Mouse (Mus musculus) layer of hippocampus, postnatal 36 days (tissue): ENCODE measurements at regions not wholly inside any gene's neighbourhood (a gene's known extent, or its start where the extent isn't known, plus 50 kb on each side); places are given as distances from the start of the nearest gene placed in this dataset.
A peak's percentile ranks its signal among the peaks of the same experiment; 100 is the strongest.

ENCODE experiments used
- DNase-seq, 2 experiments: peaks; one replicate each; pipeline ENCODE4 v3.0.0; 2022
- microRNA-seq, 2 experiments: library from miRNA; unstranded; fragments of <30 nt; microRNA quantifications; one replicate each; pipeline ENCODE4 v1.2.0; 2021

DNA sequence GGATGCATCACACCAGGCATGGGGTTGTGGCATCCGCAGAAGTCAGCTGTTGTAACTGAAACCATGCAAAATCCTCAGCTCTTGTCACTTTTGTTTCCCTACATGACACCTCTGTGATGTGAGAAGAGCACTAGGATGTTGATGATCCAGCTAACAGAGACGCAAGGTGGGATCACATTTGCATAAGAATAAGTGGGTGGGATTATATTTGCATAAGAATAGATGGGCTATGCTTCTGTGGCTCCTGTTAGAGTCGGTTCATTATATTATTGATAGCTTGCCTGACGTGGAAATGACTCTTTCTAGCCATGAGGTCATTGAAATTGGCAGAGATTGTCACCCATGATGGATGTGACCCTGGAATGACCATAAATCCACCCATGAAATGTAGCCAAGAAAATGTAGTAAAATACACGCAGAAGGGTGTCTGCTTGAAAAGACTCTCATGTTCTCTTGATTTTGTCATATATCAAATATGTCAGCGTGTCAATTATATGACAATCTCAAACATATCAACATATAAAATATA lies 102.2 kb upstream of the Arg1 start:
- no peak for DNase-seq

DNA sequence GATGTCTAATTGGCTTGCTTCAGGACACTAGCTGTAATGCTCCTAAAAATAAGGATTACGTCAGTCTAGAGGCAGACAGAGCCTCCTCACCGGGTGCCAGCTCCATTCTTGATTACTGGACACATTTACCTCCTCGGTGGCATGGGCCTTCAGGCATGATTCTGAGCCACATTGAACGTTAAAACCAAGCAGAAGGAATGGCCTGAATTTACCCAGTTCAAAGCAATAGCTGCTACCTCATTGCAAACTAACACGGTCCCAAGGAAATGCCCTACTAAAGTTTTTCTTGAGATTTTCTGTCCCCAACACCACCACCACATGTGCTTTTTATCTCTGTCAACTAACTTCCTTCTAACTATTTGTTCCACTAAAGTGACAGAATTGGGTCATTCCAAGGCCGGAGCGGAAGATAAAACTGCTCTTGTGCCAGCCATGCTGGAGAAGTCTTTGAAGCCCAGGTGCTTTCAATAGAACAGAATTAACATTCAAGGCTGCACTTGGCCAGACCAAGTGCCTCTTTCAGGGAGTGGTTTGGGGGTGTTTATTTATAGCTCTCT lies 96.4 kb upstream of the Arg1 start:
- DNase-seq, result peak; percentile 20 to 34

DNA sequence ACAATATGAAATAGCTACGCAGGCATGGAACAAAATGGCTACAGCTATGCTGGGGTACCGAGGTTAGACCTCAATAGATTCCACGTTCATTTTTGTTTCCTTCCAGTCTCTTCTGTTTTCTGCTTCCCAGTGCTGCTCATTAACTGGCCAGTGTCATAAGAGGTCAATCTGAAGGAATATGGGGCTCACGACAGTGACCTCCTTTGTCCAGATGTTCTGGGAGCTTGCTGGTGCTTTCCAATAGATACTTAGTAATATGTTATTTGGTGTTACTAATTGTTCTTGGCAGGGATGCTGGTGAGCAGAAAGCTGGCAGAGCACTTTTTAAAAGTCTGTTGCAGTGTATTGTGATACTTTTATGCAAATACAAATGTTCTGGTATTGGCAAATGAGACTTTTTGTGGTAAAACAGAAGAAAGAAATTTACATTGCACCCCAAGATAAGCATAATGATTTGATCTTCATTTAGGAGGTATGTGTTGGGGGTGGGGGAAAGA lies 95.8 kb upstream of the Arg1 start:
- peak; percentile 12 to 44 for DNase-seq

DNA sequence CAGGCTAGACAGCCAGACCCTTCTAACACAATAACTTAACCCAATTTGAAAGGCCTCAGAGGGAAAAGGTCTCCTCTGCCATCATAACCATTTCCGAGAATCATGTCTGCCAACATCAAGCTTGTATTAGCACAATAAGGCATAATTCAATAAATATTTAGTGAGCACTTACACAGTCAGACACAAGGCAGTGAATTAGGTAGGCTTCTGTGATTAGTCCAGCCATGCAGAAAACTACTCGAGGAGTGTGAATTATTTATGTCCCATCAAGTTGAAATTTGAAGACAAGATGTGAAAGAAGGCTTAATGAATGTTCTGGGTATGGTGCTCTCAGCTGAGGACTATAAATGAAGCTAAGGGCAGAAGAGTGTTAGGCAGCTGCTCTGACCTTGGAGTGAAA lies 91.7 kb upstream of the Arg1 start:
- DNase-seq, result no peak

DNA sequence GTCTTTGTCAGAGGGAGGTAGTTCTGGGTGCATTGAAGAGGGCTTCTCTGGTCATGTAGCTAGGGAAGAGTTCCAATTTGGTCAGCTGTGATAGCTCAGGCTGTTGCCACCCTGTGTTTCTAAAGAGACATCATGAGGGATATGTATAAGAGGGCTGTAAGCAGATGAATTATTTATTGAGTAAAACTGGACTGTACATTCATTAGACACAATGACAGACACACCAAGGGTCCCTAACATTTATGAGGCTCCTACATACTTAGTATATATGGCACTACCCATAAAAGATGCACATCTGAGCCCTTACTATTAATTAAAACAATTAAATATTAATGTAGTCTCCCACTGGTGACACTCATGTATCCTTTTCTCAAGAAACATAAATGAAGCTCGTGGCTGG lies 90.6 kb upstream of the Arg1 start:
- no peak for DNase-seq

DNA sequence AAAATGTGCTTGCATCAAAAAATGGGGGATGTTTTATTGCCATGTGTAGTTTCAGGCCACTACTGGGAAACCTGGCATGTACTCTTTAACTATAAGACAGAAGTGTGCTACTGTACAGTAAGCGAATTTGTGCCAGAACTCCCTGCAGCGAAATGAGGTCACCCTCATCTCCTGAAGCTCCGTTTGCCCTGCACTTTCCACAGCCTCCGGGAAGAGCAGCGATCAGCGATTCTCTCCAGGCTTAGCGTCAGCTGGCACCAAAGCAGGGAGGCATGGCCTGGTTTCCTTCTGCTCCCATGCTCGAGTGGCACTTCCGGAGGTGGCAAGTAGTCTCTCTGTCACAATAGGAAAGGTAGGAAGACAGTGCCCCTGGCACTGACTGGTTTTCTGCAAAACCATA lies 88.8 kb upstream of the Arg1 start:
- DNase-seq, result peak in 1 of 2 experiments; percentile 18

DNA sequence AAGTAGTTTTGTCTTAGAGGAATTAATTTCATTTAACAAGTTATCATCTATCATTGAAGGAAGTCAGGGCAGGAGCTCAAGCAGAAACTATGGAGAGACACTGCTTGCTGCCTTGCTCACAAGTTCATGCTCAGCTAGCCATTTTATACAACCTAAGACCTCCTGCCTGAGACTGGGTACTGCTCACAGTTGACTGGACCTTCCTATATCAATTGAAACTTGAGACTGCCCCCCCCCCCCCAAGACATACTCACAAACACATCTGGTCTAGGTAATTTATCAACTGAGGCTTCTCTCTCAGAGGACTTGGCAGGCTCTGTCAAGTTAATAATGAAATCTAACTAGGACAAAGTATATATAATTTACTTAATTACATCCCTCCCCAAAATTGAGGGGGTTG lies 84.8 kb upstream of the Arg1 start:
- DNase-seq, result no peak

DNA sequence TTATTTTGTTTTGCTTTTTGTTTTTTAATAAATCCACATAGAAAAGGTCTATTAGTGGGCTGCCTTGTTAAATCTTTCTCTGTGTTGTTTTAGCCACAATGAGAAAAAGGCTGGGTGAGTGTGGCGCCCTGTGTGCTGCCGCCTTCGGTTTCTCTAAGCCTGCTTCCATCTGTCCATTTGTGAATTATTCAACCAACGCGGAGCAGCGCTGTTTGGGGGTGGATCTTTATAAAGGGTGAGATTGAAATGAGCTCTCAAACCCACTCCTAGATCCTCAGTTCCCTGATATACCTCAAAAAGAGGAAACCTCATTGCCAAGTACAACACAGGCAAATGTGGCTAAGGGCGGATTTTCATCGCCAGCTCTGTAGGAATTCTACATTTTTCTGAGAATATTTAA lies 74.0 kb upstream of the Arg1 start:
- DNase-seq, result peak in 1 of 2 experiments; percentile 42

DNA sequence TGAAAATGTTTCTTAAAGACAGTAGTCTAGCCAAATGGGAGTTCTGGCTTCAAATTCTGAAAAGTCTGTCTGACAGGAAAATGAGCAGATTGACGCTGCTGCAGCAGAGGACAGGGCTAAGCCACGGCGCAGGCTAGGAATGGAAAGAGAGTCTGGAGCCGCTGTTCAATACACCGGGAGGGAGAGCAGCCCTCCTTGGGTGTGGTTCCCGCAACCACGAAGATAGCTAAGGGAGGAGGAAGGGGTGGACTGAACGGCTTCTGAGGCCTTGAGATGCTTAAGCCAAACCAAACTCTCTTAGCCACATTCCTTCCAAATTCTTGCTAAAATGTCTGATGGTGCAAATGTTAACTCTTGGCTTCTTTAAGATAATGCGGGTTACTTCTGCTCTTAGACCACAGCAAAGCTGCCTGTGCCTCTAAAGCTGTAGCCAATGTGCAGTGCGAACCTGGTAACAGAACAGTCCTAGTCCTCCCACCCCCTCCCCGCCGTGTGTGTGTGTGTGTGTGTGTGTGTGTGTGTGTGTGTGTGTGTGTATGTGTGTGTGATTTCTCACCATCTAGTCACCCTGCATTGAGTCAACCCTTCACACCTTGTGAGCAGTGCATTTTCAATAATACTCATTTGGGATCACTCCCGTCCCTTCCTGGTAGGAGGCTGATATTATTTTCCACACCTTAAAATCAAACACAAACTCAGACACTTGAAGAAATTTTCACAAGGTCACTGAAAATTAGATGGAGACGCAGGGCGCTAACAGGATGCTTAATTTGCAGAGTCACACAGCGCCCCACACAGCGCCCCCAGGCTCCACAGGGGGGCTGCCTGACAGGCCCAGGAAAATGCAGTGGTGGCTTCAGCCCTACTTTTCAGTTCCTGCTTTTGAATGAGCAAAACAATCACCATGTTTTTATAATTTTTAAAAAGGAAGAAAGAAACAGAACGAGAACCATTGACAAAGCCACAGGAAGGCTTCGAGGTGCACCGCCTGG lies 73.2 kb upstream of the Arg1 start:
- no peak for DNase-seq

DNA sequence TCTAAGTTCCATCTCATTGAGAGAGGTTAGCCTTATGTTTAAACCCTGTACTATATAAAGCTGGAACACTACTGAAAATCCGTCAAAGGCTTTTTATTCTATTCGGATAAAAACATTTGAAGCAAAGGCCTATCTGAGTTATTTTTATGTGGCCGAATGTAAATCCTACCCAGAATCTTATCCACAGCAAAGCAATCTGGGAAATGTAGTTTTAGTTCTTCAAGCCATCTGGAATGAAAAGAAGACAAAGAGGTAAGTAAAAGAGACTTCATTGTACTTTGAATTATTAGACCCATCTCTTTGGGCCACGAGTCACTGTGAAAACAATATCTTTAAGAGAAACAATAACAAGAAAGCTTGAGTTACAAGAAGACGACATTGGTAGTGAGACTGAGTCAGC lies 72.5 kb upstream of the Arg1 start:
- no peak for DNase-seq

DNA sequence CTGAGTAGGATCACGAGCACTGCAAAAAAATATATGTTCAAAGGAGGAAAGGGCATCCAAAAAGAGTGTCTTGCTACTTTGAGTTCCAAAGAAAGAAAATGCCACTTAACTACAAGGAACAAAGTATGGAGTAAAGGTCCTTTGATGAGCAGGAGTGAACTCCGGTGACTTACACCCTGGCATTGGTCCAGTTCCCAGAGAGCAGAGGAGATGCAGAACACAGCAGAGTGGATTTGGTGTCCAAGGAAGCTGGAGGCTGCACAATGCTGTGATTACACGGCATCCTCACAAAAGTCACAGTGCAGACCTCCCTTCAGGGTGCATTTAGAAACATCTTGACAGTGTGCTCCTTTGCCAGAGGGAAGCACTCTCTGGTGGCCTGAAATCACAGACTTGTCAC lies 70.4 kb upstream of the Arg1 start:
- DNase-seq, result no peak

DNA sequence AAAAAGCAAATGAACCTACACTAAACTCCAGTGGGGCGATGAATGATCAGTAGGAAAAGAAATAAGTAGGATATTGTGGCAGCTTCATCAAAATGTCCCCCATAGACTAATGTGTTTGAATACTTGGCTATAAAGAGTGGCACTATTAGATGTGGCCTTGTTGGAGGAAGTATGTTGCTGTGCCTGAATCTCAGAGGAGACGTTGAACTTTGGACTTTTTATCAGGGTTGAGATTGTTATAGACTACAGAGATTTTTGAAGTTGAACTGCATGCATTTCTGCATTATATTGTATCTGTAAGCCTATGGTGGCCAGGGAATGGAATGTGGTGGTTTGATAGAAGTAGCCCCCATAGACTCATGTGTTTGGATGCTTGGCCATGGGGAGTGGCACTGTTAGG lies 68.5 kb upstream of the Arg1 start:
- no peak for DNase-seq

DNA sequence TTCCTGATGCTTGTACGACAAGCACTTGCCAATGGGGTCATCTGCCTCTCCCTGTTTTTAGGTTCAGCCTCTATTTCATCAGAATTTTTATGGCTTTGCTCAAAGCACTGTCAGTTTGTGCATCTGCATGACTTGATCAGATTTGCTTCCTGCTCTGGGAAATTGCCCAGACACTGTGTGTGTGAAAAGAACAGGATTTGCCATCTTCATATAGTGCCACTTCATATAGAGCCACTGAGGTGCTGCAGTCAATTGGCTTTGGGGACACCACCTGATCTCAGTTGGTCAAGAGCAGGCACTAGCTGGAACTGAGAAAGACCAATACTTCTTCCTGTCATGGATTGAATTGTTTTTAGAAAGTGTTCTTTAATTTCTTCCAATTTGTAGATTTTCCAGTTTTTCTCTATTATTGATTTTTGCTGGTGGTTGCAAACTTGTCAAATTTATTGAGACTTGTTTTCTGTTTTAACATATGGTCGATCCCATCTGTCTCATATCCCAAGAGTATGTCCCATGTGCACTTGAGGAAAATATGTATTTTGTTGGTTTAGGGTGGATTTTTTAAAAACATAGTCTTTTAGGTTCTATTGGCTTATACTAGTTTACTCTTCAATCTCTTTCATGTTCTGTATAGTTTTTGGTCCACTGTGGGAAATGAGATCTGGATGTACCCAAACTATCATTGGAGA lies 62.8 kb upstream of the Arg1 start:
- DNase-seq, result peak in 1 of 2 experiments; percentile 24

DNA sequence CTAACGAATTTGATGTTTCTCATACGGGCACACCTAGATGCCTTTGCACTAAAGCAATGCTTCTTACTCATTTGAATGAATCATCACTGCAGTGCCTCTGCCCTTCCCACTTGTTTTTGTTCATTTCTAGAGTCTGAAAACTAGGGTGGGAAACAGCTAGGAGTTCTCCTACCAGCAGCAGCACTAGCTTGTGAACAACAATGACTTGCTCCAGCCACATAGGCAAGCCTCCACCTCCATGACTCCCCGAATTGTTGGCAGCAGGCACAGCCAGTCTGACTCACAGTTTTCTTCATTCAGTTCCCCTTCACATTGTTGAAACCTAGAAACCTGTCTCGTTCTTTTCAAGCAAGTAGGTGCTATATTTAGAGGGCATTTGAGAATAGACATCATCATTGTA lies 57.5 kb upstream of the Arg1 start:
- DNase-seq, result no peak

DNA sequence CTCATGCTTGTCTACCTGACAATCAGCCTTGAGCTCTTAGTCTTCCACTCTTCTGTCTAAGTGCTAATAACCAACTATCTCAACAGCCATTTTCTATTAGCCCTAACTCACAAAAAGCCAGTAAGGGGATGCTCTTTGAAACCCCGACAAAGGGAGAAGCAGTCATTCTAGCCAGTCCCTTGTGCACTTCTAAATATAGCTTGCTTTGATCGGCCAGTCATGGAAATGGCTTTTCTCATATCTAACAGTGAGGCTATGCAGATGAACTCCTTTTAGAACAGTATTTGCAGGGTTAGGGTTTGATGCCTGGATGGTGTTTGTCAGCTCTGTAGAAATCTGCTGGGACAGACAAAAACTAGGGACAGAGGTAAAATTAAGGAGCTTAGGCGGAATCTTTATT lies 54.5 kb upstream of the Arg1 start:
- no peak for DNase-seq

Small RNA genes lying in the stretch of these regions (microRNA-seq; reads per million reads assigned to microRNA genes)
- 0 reads per million in 2 experiments for gene Gm22566
